8 mouse cellular contexts compared by ENCODE assay signal in the genomic region with DNA sequence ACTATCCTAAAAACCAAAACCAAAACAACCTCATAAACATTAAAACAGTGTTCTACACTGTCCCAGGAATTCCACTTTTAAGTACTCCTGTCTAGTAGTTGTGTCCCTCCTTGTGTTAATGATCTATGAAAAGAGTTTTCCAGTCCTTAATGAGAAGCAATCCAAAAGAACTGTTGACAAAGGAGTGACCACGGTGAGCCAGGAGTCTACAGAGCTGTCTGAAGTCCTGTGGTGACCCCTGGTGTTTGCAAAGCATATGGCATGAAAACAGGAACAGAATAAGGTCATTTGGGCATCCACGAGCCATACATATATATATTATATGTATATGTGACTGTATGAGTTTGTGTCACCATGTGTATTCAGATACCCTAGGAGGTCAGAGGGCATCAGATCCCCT. TPM values are rescaled to one million over a fixed set of nuclear protein-coding genes. Genes with fewer than 3 reads are reported as not detected.
DNase-seq lines count a peak whose midpoint lies in the region; ATAC-seq and TF ChIP-seq lines count a peak whose summit lies in the region.

No protein-coding gene starts in this region.

- peaks cover 42% of the 10 kb centered on the region for H3K27me3 ChIP-seq in intestine, embryonic 14.5 days (replicated peaks; ENCODE audit: control insufficient read depth, insufficient read depth, low read length)
- peaks cover 31% of the 10 kb centered on the region for H3K27me3 ChIP-seq in liver, embryonic 14.5 days (ENCODE audit: control insufficient read depth, insufficient read depth, low read length)

- H3K9me3 ChIP-seq in intestine, embryonic 14.5 days (ENCODE audit: control insufficient read depth, low read length) = peaks cover 6% of the 10 kb centered on the region; the same call in 1 of the 2 replicates
- H3K9me3 ChIP-seq in liver, embryonic 14.5 days (ENCODE audit: control insufficient read depth, low read length) = no peaks in the 10 kb centered on the region

- H3K27ac ChIP-seq in layer of hippocampus, adult 2 months = no peak overlapping the region
- no peak overlapping the region for H3K27ac ChIP-seq in intestine, embryonic 14.5 days (ENCODE audit: low read depth)
- H3K27ac ChIP-seq in liver, embryonic 14.5 days = no peak overlapping the region

- no peak overlapping the region for H3K9ac ChIP-seq in intestine, embryonic 14.5 days (ENCODE audit: low read length)
- H3K9ac ChIP-seq in liver, embryonic 14.5 days (replicated peaks) = no peak overlapping the region

- peak; percentile 74 for ATAC-seq in erythroid progenitor cell, adult 5-6 weeks (replicated peaks; ENCODE audit: low FRiP score, poor library complexity, severe bottlenecking)
- ATAC-seq in intestine, embryonic 14.5 days (replicated peaks; ENCODE audit: low FRiP score, low TSS enrichment, low read depth) = peak; percentile 44; the same call in 1 of the 2 replicates
- peak; percentile 49 for ATAC-seq in liver, embryonic 14.5 days (ENCODE audit: insufficient read depth)
- no peak for ATAC-seq in frontal cortex, adult (ENCODE audit: low TSS enrichment)

- peak; percentile 80 for TF ChIP-seq CTCF in layer of hippocampus, adult 2 months (conservative IDR thresholded peaks at IDR 0.05)
- TF ChIP-seq CTCF in liver, embryonic 14.5 days (IDR thresholded peaks at IDR 0.05; ENCODE audit: low read depth) = peak; percentile 81

- H3K4me2 ChIP-seq in intestine, embryonic 14.5 days (ENCODE audit: low read length) = no peak overlapping the region
- no peak overlapping the region for H3K4me2 ChIP-seq in liver, embryonic 14.5 days (ENCODE audit: low read depth)

- TF ChIP-seq EP300 in liver, embryonic 14.5 days (IDR thresholded peaks at IDR 0.05; ENCODE audit: low read depth) = no peak

- no peak overlapping the region for H3K4me3 ChIP-seq in layer of hippocampus, adult 2 months
- no peak overlapping the region for H3K4me3 ChIP-seq in intestine, embryonic 14.5 days (ENCODE audit: low read depth, low read length)
- H3K4me3 ChIP-seq in liver, embryonic 14.5 days (ENCODE audit: insufficient read depth in 1 of 2, low read depth in 2 of 2, low read length in 2 of 2) = no peak overlapping the region

- peaks cover 7% of the 10 kb centered on the region; the same call in 1 of the 2 replicates for H3K4me1 ChIP-seq in intestine, embryonic 14.5 days (replicated peaks; ENCODE audit: control insufficient read depth, insufficient read depth, low read length)
- no peaks in the 10 kb centered on the region for H3K4me1 ChIP-seq in liver, embryonic 14.5 days (replicated peaks; ENCODE audit: control insufficient read depth in 2 of 2, insufficient read depth in 2 of 2, low read length in 1 of 2)

- no peaks in the 10 kb centered on the region for H3K36me3 ChIP-seq in intestine, embryonic 14.5 days (ENCODE audit: control insufficient read depth, insufficient read depth, low read length)
- H3K36me3 ChIP-seq in liver, embryonic 14.5 days (replicated peaks; ENCODE audit: control insufficient read depth, insufficient read depth, low read depth) = no peaks in the 10 kb centered on the region

- WGBS in intestine, embryonic 14.5 days = 9% methylated on average over 2 of the region's 2 CpGs
- 3% methylated on average over 2 of the region's 2 CpGs for whole genome bisulfite sequencing in liver, embryonic 14.5 days (ENCODE audit: insufficient replicate concordance)

- no peak for DNase-seq in layer of hippocampus, adult 2 months (ENCODE audit: low spot score in 2 of 2)
- no peak for DNase-seq in layer of hippocampus, postnatal 36 days
- DNase-seq in adrenal gland, postnatal 14 days = peak; percentile 81
- peak; percentile 80 for DNase-seq in intestine, embryonic 14.5 days (ENCODE audit: low spot score)
- peak in 2 of 3 experiments; percentile 48 to 62 for DNase-seq in liver, embryonic 14.5 days (ENCODE audit: low read depth in 3 of 3, low spot score in 3 of 3)
- peak; percentile 45 for DNase-seq in neural tube, embryonic 10.5 days (ENCODE audit: extremely low spot score, low spot score)

RNA-seq across cellular contexts. Expression of gene Ube2m, which starts 8.0 kb away (rescaled TPM):
- total RNA-seq in layer of hippocampus, adult 2 months (2021) = 100 to 1,000 TPM; 190 to 199 TPM
- total RNA-seq in layer of hippocampus, postnatal 36 days (2021) = 100 to 1,000 TPM; 193 TPM
- 191 and 201 TPM in 2 replicates for total RNA-seq in adrenal gland, postnatal 14 days (2021)
- 70.0 and 96.9 TPM in 2 replicates for total RNA-seq in erythroid progenitor cell, adult 5-6 weeks (2015; ENCODE audit: low replicate concordance)
- total RNA-seq in erythroid progenitor cell, adult 5-6 weeks (2017; ENCODE audit: low replicate concordance) = 61.0 and 94.6 TPM in 2 replicates
- 72.7 and 124 TPM in 2 replicates for polyA plus RNA-seq in intestine, embryonic 14.5 days (2014; fragmentation: Nextera tagmentation; extraction: Ambion mirVana)
- 89.9 and 100 TPM in 2 replicates for polyA plus RNA-seq in liver, embryonic 14.5 days (2012; rRNA removed)
- polyA plus RNA-seq in liver, embryonic 14.5 days (2014; fragmentation: Nextera tagmentation; extraction: Ambion mirVana) = 80.7 and 92.2 TPM in 2 replicates

RNA-seq across cellular contexts. Expression of gene Mzf1, which starts 8.5 kb away (rescaled TPM):
- 10 to 100 TPM; 15.7 to 17.8 TPM for total RNA-seq in layer of hippocampus, adult 2 months (2021)
- 10 to 100 TPM; 14.3 to 17.6 TPM for total RNA-seq in layer of hippocampus, postnatal 36 days (2021)
- total RNA-seq in adrenal gland, postnatal 14 days (2021) = 2.6 and 3.4 TPM in 2 replicates
- total RNA-seq in erythroid progenitor cell, adult 5-6 weeks (2015; ENCODE audit: low replicate concordance) = not detected in 2 replicates
- not detected in 2 replicates for total RNA-seq in erythroid progenitor cell, adult 5-6 weeks (2017; ENCODE audit: low replicate concordance)
- polyA plus RNA-seq in intestine, embryonic 14.5 days (2014; fragmentation: Nextera tagmentation; extraction: Ambion mirVana) = 2.5 and 2.7 TPM in 2 replicates
- polyA plus RNA-seq in liver, embryonic 14.5 days (2012; rRNA removed) = 0.54 and 0.80 TPM in 2 replicates
- polyA plus RNA-seq in liver, embryonic 14.5 days (2014; fragmentation: Nextera tagmentation; extraction: Ambion mirVana) = 0.14 and 0.27 TPM in 2 replicates

RNA-seq across cellular contexts. Expression of gene Chmp2a, which starts 11.5 kb away (rescaled TPM):
- 100 to 1,000 TPM; 133 to 141 TPM for total RNA-seq in layer of hippocampus, adult 2 months (2021)
- total RNA-seq in layer of hippocampus, postnatal 36 days (2021) = 100 to 1,000 TPM; 137 to 146 TPM
- total RNA-seq in adrenal gland, postnatal 14 days (2021) = 173 and 179 TPM in 2 replicates
- total RNA-seq in erythroid progenitor cell, adult 5-6 weeks (2015; ENCODE audit: low replicate concordance) = 116 and 138 TPM in 2 replicates
- total RNA-seq in erythroid progenitor cell, adult 5-6 weeks (2017; ENCODE audit: low replicate concordance) = 125 and 153 TPM in 2 replicates
- polyA plus RNA-seq in intestine, embryonic 14.5 days (2014; fragmentation: Nextera tagmentation; extraction: Ambion mirVana) = 157 and 161 TPM in 2 replicates
- 42.5 and 92.3 TPM in 2 replicates for polyA plus RNA-seq in liver, embryonic 14.5 days (2012; rRNA removed)
- 133 and 136 TPM in 2 replicates for polyA plus RNA-seq in liver, embryonic 14.5 days (2014; fragmentation: Nextera tagmentation; extraction: Ambion mirVana)

RNA-seq across cellular contexts. Expression of gene Zbtb45, which starts 36.2 kb away (rescaled TPM):
- total RNA-seq in layer of hippocampus, adult 2 months (2021) = 10 to 100 TPM; 32.9 to 34.8 TPM
- 10 to 100 TPM; 33.6 to 37.8 TPM for total RNA-seq in layer of hippocampus, postnatal 36 days (2021)
- total RNA-seq in adrenal gland, postnatal 14 days (2021) = 12.8 and 13.2 TPM in 2 replicates
- total RNA-seq in erythroid progenitor cell, adult 5-6 weeks (2015; ENCODE audit: low replicate concordance) = 4.0 and 10.1 TPM in 2 replicates
- 6.7 and 7.6 TPM in 2 replicates for total RNA-seq in erythroid progenitor cell, adult 5-6 weeks (2017; ENCODE audit: low replicate concordance)
- polyA plus RNA-seq in intestine, embryonic 14.5 days (2014; fragmentation: Nextera tagmentation; extraction: Ambion mirVana) = 23.7 and 26.9 TPM in 2 replicates
- polyA plus RNA-seq in liver, embryonic 14.5 days (2012; rRNA removed) = 9.8 and 10.9 TPM in 2 replicates
- polyA plus RNA-seq in liver, embryonic 14.5 days (2014; fragmentation: Nextera tagmentation; extraction: Ambion mirVana) = 10.5 and 13.4 TPM in 2 replicates

RNA-seq across cellular contexts. Expression of gene Trim28, which starts 47.2 kb away (rescaled TPM):
- 100 to 1,000 TPM; 238 to 253 TPM for total RNA-seq in layer of hippocampus, adult 2 months (2021)
- total RNA-seq in layer of hippocampus, postnatal 36 days (2021) = 100 to 1,000 TPM; 235 to 241 TPM
- total RNA-seq in adrenal gland, postnatal 14 days (2021) = 247 and 252 TPM in 2 replicates
- 194 and 220 TPM in 2 replicates for total RNA-seq in erythroid progenitor cell, adult 5-6 weeks (2015; ENCODE audit: low replicate concordance)
- total RNA-seq in erythroid progenitor cell, adult 5-6 weeks (2017; ENCODE audit: low replicate concordance) = 137 and 141 TPM in 2 replicates
- 390 and 414 TPM in 2 replicates for polyA plus RNA-seq in intestine, embryonic 14.5 days (2014; fragmentation: Nextera tagmentation; extraction: Ambion mirVana)
- polyA plus RNA-seq in liver, embryonic 14.5 days (2012; rRNA removed) = 119 and 138 TPM in 2 replicates
- 93.4 and 111 TPM in 2 replicates for polyA plus RNA-seq in liver, embryonic 14.5 days (2014; fragmentation: Nextera tagmentation; extraction: Ambion mirVana)

Comparison
In these comparisons a context has a peak if more than half of its experiments do, and no peak if none do; other contexts are left out.
1. DNase-seq: peak in adrenal gland, postnatal 14 days (single experiment), intestine, embryonic 14.5 days (single experiment), liver, embryonic 14.5 days (2 of 3) and neural tube, embryonic 10.5 days (single experiment); none in layer of hippocampus, adult 2 months (0 of 2) and layer of hippocampus, postnatal 36 days (0 of 2).